Mouse (Mus musculus) lung, postnatal 0 days (tissue): ENCODE data around the gene Slc6a17.

Experiments
- CTCF ChIP-seq: IDR thresholded peaks from 2 replicates; pipeline ENCODE4 v1.5.1; 2016; ENCODE audit warnings: antibody characterized with exemption, mild to moderate bottlenecking
- EP300 ChIP-seq: IDR thresholded peaks from 2 replicates; pipeline ENCODE4 v1.6.1; 2016; ENCODE audit warnings: antibody characterized with exemption, mild to moderate bottlenecking, control low read depth

DNA sequence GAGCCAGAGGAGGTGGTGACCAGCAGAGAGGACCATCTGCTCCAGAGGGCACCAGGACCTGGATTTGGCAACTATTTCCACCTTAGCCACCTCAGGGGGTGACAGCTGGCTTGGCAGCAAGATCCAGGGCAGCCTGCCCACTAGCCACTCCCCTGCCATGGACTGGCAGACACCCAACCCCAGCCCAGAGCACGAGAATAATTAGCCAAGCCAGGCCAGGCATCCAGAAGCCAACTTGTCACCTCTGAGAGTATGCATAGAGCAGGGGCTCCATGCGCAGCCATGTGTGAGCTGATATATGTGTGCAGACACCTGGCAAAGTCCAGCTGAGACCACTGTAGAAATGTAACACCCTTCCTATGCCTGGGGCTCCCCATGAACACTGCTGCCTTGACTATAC lies 29.1 kb upstream of the Slc6a17 start:
- TF ChIP-seq CTCF (no peak), EP300 (no peak)
